Mouse (Mus musculus): ENCODE results near the gene Kif7. TPM values are rescaled to one million over a fixed set of nuclear protein-coding genes. Genes with fewer than 3 reads are reported as not detected.

The Kif7 gene
- polyA plus RNA-seq, 1 experiment: 0.05 TPM

DNA sequence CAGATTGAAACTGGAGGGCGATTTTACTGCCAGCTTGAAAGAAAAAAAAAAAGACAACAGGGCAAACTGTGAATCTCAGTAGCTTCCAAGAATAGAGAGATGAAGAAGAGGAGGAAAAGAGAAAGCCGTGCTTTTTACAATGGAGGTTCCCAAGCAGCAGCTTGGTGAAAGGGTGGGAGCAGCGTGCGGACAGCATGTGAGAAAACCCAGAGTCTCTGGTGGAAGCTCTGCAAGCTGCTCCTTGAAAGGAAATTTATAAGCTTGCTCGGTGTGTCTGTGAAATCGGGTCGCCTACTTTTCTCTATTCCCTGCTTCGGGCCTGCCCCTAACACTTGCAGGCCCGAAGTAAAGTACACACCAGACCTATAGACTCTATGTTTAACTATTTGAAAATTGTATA lies 28.5 kb upstream of the Kif7 start:
- Histone ChIP-seq H3K27me3 (ENCODE audit: control insufficient read depth) (no peaks in the 10 kb centered on the region), H3K36me3 (ENCODE audit: control insufficient read depth) (no peaks in the 10 kb centered on the region), H3K9me3 (ENCODE audit: control insufficient read depth, low read length) (no peaks in the 10 kb centered on the region), H3K4me3 (replicated peaks) (no peak overlapping the region), H3K4me1 (ENCODE audit: control insufficient read depth) (peaks cover 10% of the 10 kb centered on the region)
- TF ChIP-seq GATA1 (IDR thresholded peaks at IDR 0.05; ENCODE audit: low read length) (no peak), TAL1 (IDR thresholded peaks at IDR 0.05; ENCODE audit: low read length) (no peak)

DNA sequence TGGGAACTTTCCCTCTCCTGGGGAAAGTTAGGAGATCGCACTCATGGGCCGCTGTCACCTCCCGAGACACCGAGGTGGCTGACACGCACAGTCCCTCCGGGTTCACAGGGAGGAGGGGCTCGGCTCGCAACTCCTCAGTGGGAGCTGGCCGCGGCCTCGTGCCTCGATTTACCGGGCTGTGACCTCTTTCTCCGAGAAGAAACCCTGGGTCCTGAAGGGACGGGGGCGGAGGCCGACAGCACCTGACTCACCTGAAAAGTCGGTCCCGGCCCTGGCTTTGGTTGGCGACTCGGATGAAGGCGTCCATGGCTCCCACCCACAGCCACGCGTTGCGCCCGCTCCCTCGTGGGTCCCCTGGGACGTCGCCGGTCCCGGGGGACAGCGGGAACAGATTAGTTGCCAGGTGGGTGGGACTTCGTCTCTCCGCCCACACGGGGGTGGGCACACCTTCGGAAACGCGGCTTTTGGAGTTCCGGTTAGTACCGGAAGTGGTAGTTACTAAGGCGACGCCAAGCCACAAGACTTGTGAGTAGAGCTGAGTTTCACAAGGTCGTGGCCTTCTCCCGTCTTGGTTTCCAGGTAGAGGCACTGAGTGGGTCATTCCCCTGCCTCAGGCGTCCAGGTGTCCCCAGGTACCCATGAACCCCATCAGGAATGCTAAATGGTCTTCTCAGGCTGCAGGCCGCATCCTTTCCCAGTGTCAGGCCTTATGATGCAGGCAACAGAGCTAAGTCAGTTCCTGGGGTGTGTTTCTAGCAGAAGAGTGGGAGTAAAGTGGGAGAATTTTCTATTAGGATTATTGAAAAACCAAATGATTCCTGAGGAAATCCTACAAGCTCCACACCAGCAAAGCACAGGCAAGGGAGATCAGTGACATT lies 27.4 kb upstream of the Kif7 start, which contains the start of the genes Pex11a and Wdr93:
Gene Pex11a, minus strand, starts transcription at position 473 of the 878 bp plus-strand sequence.
Gene Wdr93, plus strand, starts transcription at position 505 of the 878 bp plus-strand sequence.
- no peaks in the 10 kb centered on the region for H3K27me3 ChIP-seq (ENCODE audit: control insufficient read depth)
- no peaks in the 10 kb centered on the region for H3K9me3 ChIP-seq (ENCODE audit: control insufficient read depth, low read length)
- peak within 1 kb of the TSS; percentile 66 for H3K4me3 ChIP-seq (replicated peaks)
- no peak for TF ChIP-seq TAL1 (IDR thresholded peaks at IDR 0.05; ENCODE audit: low read length)
- TF ChIP-seq GATA1 (IDR thresholded peaks at IDR 0.05; ENCODE audit: low read length): no peak
- peaks cover 10% of the 10 kb centered on the region for H3K4me1 ChIP-seq (ENCODE audit: control insufficient read depth)
- no peaks in the 10 kb centered on the region for H3K36me3 ChIP-seq (ENCODE audit: control insufficient read depth)

DNA sequence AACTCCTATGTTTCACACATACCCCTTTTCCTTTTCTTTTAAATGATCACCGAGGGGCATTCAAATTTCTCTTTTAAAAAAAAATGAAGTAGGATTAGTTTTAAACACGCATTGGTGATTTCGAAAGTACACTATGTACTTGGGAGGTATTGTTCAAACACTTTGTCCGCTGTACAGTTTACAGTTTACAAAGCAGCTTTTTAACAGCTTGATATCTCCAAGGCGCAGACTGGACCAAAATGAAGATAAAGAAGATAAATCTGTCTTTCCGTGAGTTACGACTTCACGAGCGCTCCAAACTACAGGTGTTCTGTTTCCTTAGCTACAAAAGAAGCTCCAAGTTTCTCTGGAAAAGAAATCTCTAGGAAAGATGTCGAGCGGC lies 26.7 kb upstream of the Kif7 start:
- no peaks in the 10 kb centered on the region for H3K9me3 ChIP-seq (ENCODE audit: control insufficient read depth, low read length)
- H3K4me3 ChIP-seq (replicated peaks): peak overlapping the region; percentile 66

DNA sequence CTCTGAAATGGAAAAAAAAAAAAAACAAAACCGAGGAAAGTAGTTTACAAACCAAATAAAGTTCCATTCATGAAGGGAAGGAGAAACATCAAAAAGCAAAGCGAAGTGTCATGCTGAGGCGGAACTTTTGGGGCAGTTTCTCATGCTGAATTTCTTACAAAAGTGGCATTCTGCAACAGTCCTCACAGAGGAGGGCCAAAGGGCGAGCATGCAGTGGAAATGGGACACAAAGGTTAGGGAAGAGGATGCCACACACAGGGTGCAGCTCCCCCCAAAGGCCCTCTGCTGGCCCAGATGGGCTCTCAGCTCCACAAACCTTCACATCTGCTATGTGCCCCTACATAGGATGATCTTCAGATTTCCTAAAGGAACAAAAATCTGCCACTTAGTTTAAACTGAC lies 24.8 kb upstream of the Kif7 start:
- Histone ChIP-seq H3K9me3 (ENCODE audit: control insufficient read depth, low read length) (no peaks in the 10 kb centered on the region), H3K27me3 (ENCODE audit: control insufficient read depth) (no peaks in the 10 kb centered on the region), H3K4me1 (ENCODE audit: control insufficient read depth) (peaks cover 10% of the 10 kb centered on the region), H3K4me3 (replicated peaks) (no peak overlapping the region), H3K36me3 (ENCODE audit: control insufficient read depth) (no peaks in the 10 kb centered on the region; the same call in 1 of the 2 replicates)
- no peak for TF ChIP-seq GATA1 (IDR thresholded peaks at IDR 0.05; ENCODE audit: low read length)
- no peak for TF ChIP-seq TAL1 (IDR thresholded peaks at IDR 0.05; ENCODE audit: low read length)

More for the DNA sequence above, 26.7 kb upstream of the Kif7 start:
- TF ChIP-seq TAL1 (IDR thresholded peaks at IDR 0.05; ENCODE audit: low read length): no peak
- TF ChIP-seq GATA1 (IDR thresholded peaks at IDR 0.05; ENCODE audit: low read length): no peak
- H3K4me1 ChIP-seq (ENCODE audit: control insufficient read depth): peaks cover 10% of the 10 kb centered on the region
- H3K27me3 ChIP-seq (ENCODE audit: control insufficient read depth): no peaks in the 10 kb centered on the region
- H3K36me3 ChIP-seq (ENCODE audit: control insufficient read depth): no peaks in the 10 kb centered on the region

DNA sequence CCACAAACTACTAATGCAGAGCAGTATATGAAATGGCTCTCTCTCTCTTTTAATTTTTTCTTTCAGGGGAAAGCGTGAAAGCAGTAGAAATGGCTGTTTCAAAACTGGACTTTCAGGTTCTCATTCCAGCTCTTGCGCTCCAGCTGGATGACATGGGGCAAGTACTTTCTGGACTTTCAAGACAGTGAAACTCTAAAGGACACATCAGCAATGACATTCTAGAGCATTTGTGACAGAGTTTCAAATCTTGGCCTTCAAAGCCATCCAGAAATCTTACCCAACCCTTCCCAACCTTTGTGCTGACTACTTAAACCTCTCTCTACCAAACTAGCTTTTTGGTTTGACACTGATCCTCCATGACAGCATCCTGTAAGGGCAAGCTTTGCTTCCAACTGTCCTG lies 23.4 kb upstream of the Kif7 start:
- Histone ChIP-seq H3K27me3 (ENCODE audit: control insufficient read depth) (no peaks in the 10 kb centered on the region), H3K4me3 (replicated peaks) (no peak overlapping the region), H3K4me1 (ENCODE audit: control insufficient read depth) (peaks cover 10% of the 10 kb centered on the region), H3K9me3 (ENCODE audit: control insufficient read depth, low read length) (no peaks in the 10 kb centered on the region), H3K36me3 (ENCODE audit: control insufficient read depth) (no peaks in the 10 kb centered on the region; the same call in 1 of the 2 replicates)
- TF ChIP-seq TAL1 (IDR thresholded peaks at IDR 0.05; ENCODE audit: low read length) (no peak), GATA1 (IDR thresholded peaks at IDR 0.05; ENCODE audit: low read length) (no peak)

DNA sequence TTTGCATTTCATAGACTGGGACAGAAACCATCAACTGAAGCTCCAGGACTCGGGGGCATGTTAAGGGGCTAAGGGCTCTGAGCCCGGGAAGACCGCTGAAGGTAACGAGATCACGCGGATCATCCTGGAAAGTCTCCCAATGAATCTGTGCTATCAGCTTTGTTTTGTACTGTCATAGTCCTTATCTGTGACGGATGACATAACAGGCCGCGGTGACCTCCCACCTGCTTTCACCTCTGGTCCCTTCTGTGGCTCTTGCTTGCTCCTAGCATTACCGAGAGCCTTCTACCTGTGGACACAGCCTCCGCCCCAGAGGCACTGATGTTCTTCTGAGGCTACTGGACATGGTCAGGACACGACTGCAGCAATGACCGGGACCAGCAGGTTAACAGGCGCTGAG lies 21.0 kb upstream of the Kif7 start:
- TF ChIP-seq TAL1 (IDR thresholded peaks at IDR 0.05; ENCODE audit: low read length): no peak
- TF ChIP-seq GATA1 (IDR thresholded peaks at IDR 0.05; ENCODE audit: low read length): no peak
- H3K9me3 ChIP-seq (ENCODE audit: control insufficient read depth, low read length): no peaks in the 10 kb centered on the region
- no peak overlapping the region for H3K4me3 ChIP-seq (replicated peaks)
- no peaks in the 10 kb centered on the region for H3K4me1 ChIP-seq (ENCODE audit: control insufficient read depth)
- H3K36me3 ChIP-seq (ENCODE audit: control insufficient read depth): no peaks in the 10 kb centered on the region; the same call in 1 of the 2 replicates
- H3K27me3 ChIP-seq (ENCODE audit: control insufficient read depth): peaks cover 2% of the 10 kb centered on the region; the same call in 1 of the 2 replicates

DNA sequence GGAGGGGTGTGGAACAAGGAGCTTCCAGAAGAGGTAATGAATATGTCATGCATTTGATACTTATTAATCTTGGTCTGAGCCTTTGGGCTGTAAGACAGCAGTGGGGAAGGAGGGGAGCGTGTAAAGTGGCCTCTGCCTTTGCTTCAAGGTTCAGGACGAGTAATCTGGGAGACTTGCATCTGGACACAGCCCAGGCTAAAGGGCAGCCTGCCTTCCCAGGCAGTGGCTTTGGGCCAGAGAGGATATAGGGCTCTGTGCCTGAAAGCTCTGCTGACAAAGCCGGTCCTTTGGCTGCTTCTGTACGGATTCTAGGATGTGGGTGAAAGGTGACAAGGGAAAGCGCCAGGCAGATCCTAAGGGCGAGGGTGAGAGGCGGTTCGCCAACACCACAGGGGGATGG lies 19.0 kb upstream of the Kif7 start:
- no peaks in the 10 kb centered on the region; the same call in 1 of the 2 replicates for H3K36me3 ChIP-seq (ENCODE audit: control insufficient read depth)
- no peaks in the 10 kb centered on the region for H3K9me3 ChIP-seq (ENCODE audit: control insufficient read depth, low read length)
- no peak for TF ChIP-seq GATA1 (IDR thresholded peaks at IDR 0.05; ENCODE audit: low read length)
- no peak for TF ChIP-seq TAL1 (IDR thresholded peaks at IDR 0.05; ENCODE audit: low read length)
- no peak overlapping the region for H3K4me3 ChIP-seq (replicated peaks)
- H3K4me1 ChIP-seq (ENCODE audit: control insufficient read depth): no peaks in the 10 kb centered on the region
- H3K27me3 ChIP-seq (ENCODE audit: control insufficient read depth): peaks cover 3% of the 10 kb centered on the region; the same call in 1 of the 2 replicates

DNA sequence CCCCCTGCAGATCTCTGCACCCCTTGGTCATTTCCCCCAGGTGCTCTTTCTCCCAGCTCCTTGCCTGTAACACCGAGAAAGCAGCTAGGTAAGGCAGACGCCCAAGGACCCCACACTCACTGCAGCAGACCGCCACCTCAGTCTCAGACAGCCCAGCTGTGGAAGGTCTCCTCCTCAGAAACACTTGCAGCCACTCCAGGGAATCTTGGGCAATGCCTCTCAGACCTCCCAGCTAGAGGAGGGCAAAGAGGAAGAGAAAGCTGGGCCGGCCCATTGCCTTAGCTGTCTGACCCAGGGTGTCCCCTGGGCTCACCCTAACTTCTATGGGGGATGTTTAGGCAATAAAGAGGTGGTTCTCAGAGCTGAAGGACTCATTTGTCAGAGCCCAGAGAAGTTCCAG lies 17.1 kb upstream of the Kif7 start, which contains the start of gene Plin1:
Gene Plin1, minus strand, starts transcription at position 282 of the 400 bp plus-strand sequence.
- no peak within 1 kb of the TSS for H3K4me3 ChIP-seq (replicated peaks)
- TF ChIP-seq GATA1 (IDR thresholded peaks at IDR 0.05; ENCODE audit: low read length): no peak
- no peaks in the 10 kb centered on the region; the same call in 1 of the 2 replicates for H3K36me3 ChIP-seq (ENCODE audit: control insufficient read depth)
- no peaks in the 10 kb centered on the region for H3K4me1 ChIP-seq (ENCODE audit: control insufficient read depth)
- H3K27me3 ChIP-seq (ENCODE audit: control insufficient read depth): peaks cover 3% of the 10 kb centered on the region; the same call in 1 of the 2 replicates
- H3K9me3 ChIP-seq (ENCODE audit: control insufficient read depth, low read length): no peaks in the 10 kb centered on the region

DNA sequence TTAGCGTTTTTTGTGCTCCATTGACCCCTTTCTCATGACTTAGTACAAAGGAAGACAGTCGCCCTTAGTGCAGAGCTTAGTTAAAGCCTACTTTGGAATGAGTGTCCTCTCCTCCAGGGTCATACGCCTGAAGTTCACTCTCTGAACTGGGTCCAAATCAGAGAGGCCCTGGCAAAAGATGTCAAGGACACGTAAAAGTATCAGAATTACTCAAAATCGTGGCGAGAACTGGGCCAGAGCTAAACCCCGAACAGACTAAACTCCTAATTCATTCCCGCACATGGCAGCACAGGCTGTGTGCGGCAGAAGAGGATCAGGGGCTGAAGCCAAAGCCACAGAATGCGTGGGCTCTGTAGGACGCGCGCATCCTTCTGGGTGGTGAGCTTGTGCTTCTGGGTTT lies 15.9 kb upstream of the Kif7 start:
- no peaks in the 10 kb centered on the region for H3K36me3 ChIP-seq (ENCODE audit: control insufficient read depth)
- H3K4me1 ChIP-seq (ENCODE audit: control insufficient read depth): no peaks in the 10 kb centered on the region
- TF ChIP-seq TAL1 (IDR thresholded peaks at IDR 0.05; ENCODE audit: low read length) (no peak), GATA1 (IDR thresholded peaks at IDR 0.05; ENCODE audit: low read length) (no peak)
- peaks cover 3% of the 10 kb centered on the region; the same call in 1 of the 2 replicates for H3K27me3 ChIP-seq (ENCODE audit: control insufficient read depth)
- no peak overlapping the region for H3K4me3 ChIP-seq (replicated peaks)
- no peaks in the 10 kb centered on the region for H3K9me3 ChIP-seq (ENCODE audit: control insufficient read depth, low read length)
